Mouse (Mus musculus): ENCODE measurements around the gene Kitl. TPM values are rescaled to one million over a fixed set of nuclear protein-coding genes. Genes with fewer than 3 reads are reported as not detected.
A peak's percentile ranks its signal among the peaks of the same experiment; 100 is the strongest.

Gene Kitl
- polyA plus RNA-seq, 1 experiment from 2014 or later, result 36.8 TPM

GRCm38 (mm10) chr10:100054006-100054405 is 38.6 kb downstream of the Kitl start:
- 52% methylated on average over 3 of the region's 3 CpGs for WGBS
- Histone ChIP-seq H3K9me3 (replicated peaks; ENCODE audit: control insufficient read depth, low read length) (no peaks in the 10 kb centered on the region), H3K27ac (ENCODE audit: low read length) (peak overlapping the region; percentile 49; the same call in 1 of the 2 replicates), H3K9ac (ENCODE audit: low read length) (no peak overlapping the region), H3K36me3 (ENCODE audit: control insufficient read depth, insufficient read depth, low read length) (peaks cover 7% of the 10 kb centered on the region; the same call in 1 of the 2 replicates), H3K4me1 (ENCODE audit: control insufficient read depth, insufficient read depth, low read length) (peaks cover 14% of the 10 kb centered on the region), H3K4me3 (replicated peaks; ENCODE audit: low read length) (no peak overlapping the region), H3K27me3 (ENCODE audit: control insufficient read depth, insufficient read depth, low read length) (no peaks in the 10 kb centered on the region), H3K4me2 (ENCODE audit: low read depth, low read length) (no peak overlapping the region)
- peak; percentile 61 for ATAC-seq (ENCODE audit: insufficient read depth, low FRiP score)

- H3K9me3 ChIP-seq (replicated peaks; ENCODE audit: control insufficient read depth, low read length), result no peaks in the 10 kb centered on the region
- no peak overlapping the region for H3K27ac ChIP-seq (ENCODE audit: low read length)
- H3K4me2 ChIP-seq (ENCODE audit: low read depth, low read length), result no peak overlapping the region
- peaks cover 14% of the 10 kb centered on the region for H3K4me1 ChIP-seq (ENCODE audit: control insufficient read depth, insufficient read depth, low read length)
- H3K27me3 ChIP-seq (ENCODE audit: control insufficient read depth, insufficient read depth, low read length), result no peaks in the 10 kb centered on the region
- WGBS, result 70% methylated on average over 2 of the region's 2 CpGs
- ATAC-seq (ENCODE audit: insufficient read depth, low FRiP score), result no peak
- peaks cover 7% of the 10 kb centered on the region; the same call in 1 of the 2 replicates for H3K36me3 ChIP-seq (ENCODE audit: control insufficient read depth, insufficient read depth, low read length)
- H3K9ac ChIP-seq (ENCODE audit: low read length), result no peak overlapping the region
- H3K4me3 ChIP-seq (replicated peaks; ENCODE audit: low read length), result no peak overlapping the region
Observed at GRCm38 (mm10) chr10:100055082-100055481, 39.7 kb downstream of the Kitl start.

GRCm38 (mm10) chr10:100057106-100057623 is 41.7 kb downstream of the Kitl start:
- Histone ChIP-seq H3K27me3 (ENCODE audit: control insufficient read depth, insufficient read depth, low read length) (no peaks in the 10 kb centered on the region), H3K9me3 (replicated peaks; ENCODE audit: control insufficient read depth, low read length) (no peaks in the 10 kb centered on the region), H3K27ac (ENCODE audit: low read length) (no peak overlapping the region), H3K36me3 (ENCODE audit: control insufficient read depth, insufficient read depth, low read length) (peaks cover 7% of the 10 kb centered on the region), H3K9ac (ENCODE audit: low read length) (no peak overlapping the region), H3K4me2 (ENCODE audit: low read depth, low read length) (no peak overlapping the region), H3K4me3 (replicated peaks; ENCODE audit: low read length) (no peak overlapping the region), H3K4me1 (ENCODE audit: control insufficient read depth, insufficient read depth, low read length) (peaks cover 7% of the 10 kb centered on the region)
- WGBS, result 25% methylated on average over 1 of the region's 1 CpGs
- ATAC-seq (ENCODE audit: insufficient read depth, low FRiP score), result no peak

- 86% methylated on average over 4 of the region's 4 CpGs for WGBS
- Histone ChIP-seq H3K27me3 (ENCODE audit: control insufficient read depth, insufficient read depth, low read length) (no peaks in the 10 kb centered on the region), H3K4me2 (ENCODE audit: low read depth, low read length) (no peak overlapping the region), H3K4me3 (replicated peaks; ENCODE audit: low read length) (no peak overlapping the region), H3K4me1 (ENCODE audit: control insufficient read depth, insufficient read depth, low read length) (peaks cover 5% of the 10 kb centered on the region), H3K9ac (ENCODE audit: low read length) (no peak overlapping the region), H3K9me3 (replicated peaks; ENCODE audit: control insufficient read depth, low read length) (no peaks in the 10 kb centered on the region), H3K36me3 (ENCODE audit: control insufficient read depth, insufficient read depth, low read length) (no peaks in the 10 kb centered on the region; the same call in 1 of the 2 replicates), H3K27ac (ENCODE audit: low read length) (no peak overlapping the region)
- ATAC-seq (ENCODE audit: insufficient read depth, low FRiP score), result no peak
Observed at GRCm38 (mm10) chr10:100059356-100059755, 43.9 kb downstream of the Kitl start.

GRCm38 (mm10) chr10:100065529-100066301 is 50.3 kb downstream of the Kitl start:
- Histone ChIP-seq H3K4me2 (ENCODE audit: low read depth, low read length) (no peak overlapping the region), H3K27me3 (ENCODE audit: control insufficient read depth, insufficient read depth, low read length) (no peaks in the 10 kb centered on the region), H3K27ac (ENCODE audit: low read length) (no peak overlapping the region; the same call in 1 of the 2 replicates), H3K36me3 (ENCODE audit: control insufficient read depth, insufficient read depth, low read length) (no peaks in the 10 kb centered on the region; the same call in 1 of the 2 replicates), H3K9me3 (replicated peaks; ENCODE audit: control insufficient read depth, low read length) (no peaks in the 10 kb centered on the region), H3K4me3 (replicated peaks; ENCODE audit: low read length) (no peak overlapping the region), H3K9ac (ENCODE audit: low read length) (no peak overlapping the region), H3K4me1 (ENCODE audit: control insufficient read depth, insufficient read depth, low read length) (0 out of 2 replicates have a peak, but pooled peaks cover 6% of the 10 kb centered on the region)
- no peak for ATAC-seq (ENCODE audit: insufficient read depth, low FRiP score)
- 58% methylated on average over 12 of the region's 12 CpGs for WGBS

- Histone ChIP-seq H3K4me3 (replicated peaks; ENCODE audit: low read length) (no peak overlapping the region), H3K9ac (ENCODE audit: low read length) (no peak overlapping the region), H3K9me3 (replicated peaks; ENCODE audit: control insufficient read depth, low read length) (no peaks in the 10 kb centered on the region), H3K36me3 (ENCODE audit: control insufficient read depth, insufficient read depth, low read length) (no peaks in the 10 kb centered on the region; the same call in 1 of the 2 replicates), H3K27me3 (ENCODE audit: control insufficient read depth, insufficient read depth, low read length) (no peaks in the 10 kb centered on the region), H3K27ac (ENCODE audit: low read length) (peak overlapping the region; percentile 23; the same call in 1 of the 2 replicates), H3K4me2 (ENCODE audit: low read depth, low read length) (no peak overlapping the region), H3K4me1 (ENCODE audit: control insufficient read depth, insufficient read depth, low read length) (0 out of 2 replicates have a peak, but pooled peaks cover 6% of the 10 kb centered on the region)
- WGBS, result 75% methylated on average over 7 of the region's 7 CpGs
- ATAC-seq (ENCODE audit: insufficient read depth, low FRiP score), result no peak
Observed at GRCm38 (mm10) chr10:100066374-100066773, 50.9 kb downstream of the Kitl start.

- no peak overlapping the region for H3K4me2 ChIP-seq (ENCODE audit: low read depth, low read length)
- no peak overlapping the region for H3K27ac ChIP-seq (ENCODE audit: low read length)
- H3K9ac ChIP-seq (ENCODE audit: low read length), result no peak overlapping the region
- no peak for ATAC-seq (ENCODE audit: insufficient read depth, low FRiP score)
- no peaks in the 10 kb centered on the region for H3K4me1 ChIP-seq (ENCODE audit: control insufficient read depth, insufficient read depth, low read length)
- WGBS, result 48% methylated on average over 1 of the region's 1 CpGs
- H3K36me3 ChIP-seq (ENCODE audit: control insufficient read depth, insufficient read depth, low read length), result no peaks in the 10 kb centered on the region
- H3K9me3 ChIP-seq (replicated peaks; ENCODE audit: control insufficient read depth, low read length), result no peaks in the 10 kb centered on the region
- H3K4me3 ChIP-seq (replicated peaks; ENCODE audit: low read length), result no peak overlapping the region
- no peaks in the 10 kb centered on the region for H3K27me3 ChIP-seq (ENCODE audit: control insufficient read depth, insufficient read depth, low read length)
Observed at GRCm38 (mm10) chr10:100072641-100073040, 57.2 kb downstream of the Kitl start.

GRCm38 (mm10) chr10:100073092-100073491 is 57.7 kb downstream of the Kitl start:
- Histone ChIP-seq H3K9me3 (replicated peaks; ENCODE audit: control insufficient read depth, low read length) (no peaks in the 10 kb centered on the region), H3K9ac (ENCODE audit: low read length) (no peak overlapping the region), H3K27ac (ENCODE audit: low read length) (no peak overlapping the region), H3K4me1 (ENCODE audit: control insufficient read depth, insufficient read depth, low read length) (no peaks in the 10 kb centered on the region), H3K36me3 (ENCODE audit: control insufficient read depth, insufficient read depth, low read length) (no peaks in the 10 kb centered on the region), H3K4me3 (replicated peaks; ENCODE audit: low read length) (no peak overlapping the region), H3K27me3 (ENCODE audit: control insufficient read depth, insufficient read depth, low read length) (no peaks in the 10 kb centered on the region), H3K4me2 (ENCODE audit: low read depth, low read length) (no peak overlapping the region)
- no peak for ATAC-seq (ENCODE audit: insufficient read depth, low FRiP score)

GRCm38 (mm10) chr10:100101115-100101514 is 85.7 kb downstream of the Kitl start:
- WGBS, result 19% methylated on average over 3 of the region's 3 CpGs

More at GRCm38 (mm10) chr10:100101115-100101514, 85.7 kb downstream of the Kitl start:
- no peak for ATAC-seq (ENCODE audit: insufficient read depth, low FRiP score)
- Histone ChIP-seq H3K9ac (ENCODE audit: low read length) (no peak overlapping the region), H3K4me3 (replicated peaks; ENCODE audit: low read length) (no peak overlapping the region), H3K4me2 (ENCODE audit: low read depth, low read length) (no peak overlapping the region), H3K27me3 (ENCODE audit: control insufficient read depth, insufficient read depth, low read length) (no peaks in the 10 kb centered on the region), H3K4me1 (ENCODE audit: control insufficient read depth, insufficient read depth, low read length) (no peaks in the 10 kb centered on the region; the same call in 1 of the 2 replicates), H3K9me3 (replicated peaks; ENCODE audit: control insufficient read depth, low read length) (no peaks in the 10 kb centered on the region), H3K36me3 (ENCODE audit: control insufficient read depth, insufficient read depth, low read length) (peaks cover 5% of the 10 kb centered on the region; the same call in 1 of the 2 replicates), H3K27ac (ENCODE audit: low read length) (no peak overlapping the region)

Measured in stomach, embryonic 16.5 days (tissue).